Mouse (Mus musculus) ES-E14 (cell line): ENCODE results near the gene Nsdhl.

Experiments
- CHD2 ChIP-seq: IDR thresholded peaks from 2 replicates; pipeline ENCODE4 v1.6.1; 2014; ENCODE audit warnings: mild to moderate bottlenecking, low read depth, low read length, inconsistent platforms
- HCFC1 ChIP-seq: IDR thresholded peaks from 2 replicates; pipeline ENCODE4 v1.6.1; 2012; ENCODE audit warnings: low read length, inconsistent platforms, borderline replicate concordance; ENCODE audit not compliant: insufficient read depth
- MAFK ChIP-seq: IDR thresholded peaks from 2 replicates; pipeline ENCODE4 v1.6.1; 2014; ENCODE audit warnings: mild to moderate bottlenecking, low read depth, low read length, inconsistent platforms; ENCODE audit not compliant: insufficient read depth
- ZC3H11A ChIP-seq: IDR thresholded peaks from 2 replicates; pipeline ENCODE4 v1.6.1; 2012; ENCODE audit warnings: low read depth, mild to moderate bottlenecking, inconsistent platforms, low read length, borderline replicate concordance
- ZNF384 ChIP-seq: IDR thresholded peaks from 2 replicates; pipeline ENCODE4 v1.6.1; 2012; ENCODE audit warnings: low read depth, low read length, inconsistent platforms

- TF ChIP-seq ZNF384 (no peak), MAFK (no peak), ZC3H11A (no peak), CHD2 (no peak), HCFC1 (no peak)
Observed at GRCm38 (mm10) chrX:72985607-72986006, 67.2 kb downstream of the Nsdhl start.
